Mouse (Mus musculus) limb, embryonic 10.5 days (tissue): ENCODE measurements around the gene Dync1h1. TPM values are rescaled to one million over a fixed set of nuclear protein-coding genes. Genes with fewer than 3 reads are reported as not detected.

Source experiments
- DNase-seq: peaks from one replicate; pipeline ENCODE4 v3.0.0-alpha.2; 2017; ENCODE audit warnings: low spot score
- H3K27ac ChIP-seq: fragments of 300-500 bp; sonication (generic); 2 replicates; pipeline ENCODE4 v1.5.1; 2016; ENCODE audit warnings: mild to moderate bottlenecking
- H3K27me3 ChIP-seq: fragments of 300-500 bp; sonication (generic); 2 replicates; pipeline ENCODE4 v1.6.1; 2016; ENCODE audit warnings: low read depth, mild to moderate bottlenecking; ENCODE audit not compliant: poor library complexity, severe bottlenecking
- H3K36me3 ChIP-seq: fragments of 300-500 bp; sonication (generic); 2 replicates; pipeline ENCODE4 v1.6.1; 2016; ENCODE audit warnings: mild to moderate bottlenecking, moderate library complexity
- H3K4me1 ChIP-seq: fragments of 300-500 bp; sonication (generic); 2 replicates; pipeline ENCODE4 v1.6.1; 2016
- H3K4me3 ChIP-seq: fragments of 300-500 bp; sonication (generic); 2 replicates; pipeline ENCODE4 v1.5.1; 2016; ENCODE audit warnings: mild to moderate bottlenecking, moderate library complexity
- H3K9me3 ChIP-seq: fragments of 300-500 bp; sonication (generic); replicated peaks from 2 replicates; pipeline ENCODE4 v1.6.1; 2016; ENCODE audit warnings: mild to moderate bottlenecking
- WGBS: fragments of 180-500 bp; shearing (Covaris S2); methylation state at CpG from one replicate; pipeline ENCODE4 v1.1.7; 2016; 5-methylcytosine and 5-hydroxymethylcytosine counted together
- polyA plus RNA-seq: library from polyadenylated mRNA; unstranded; fragments of >200 nt; fragmentation: Nextera tagmentation; extraction: Ambion mirVana; gene quantifications from 2 replicates; pipeline ENCODE4 v1.2.1, GENCODE M21; 2016

Gene Dync1h1
- polyA plus RNA-seq: 63.3 and 67.9 TPM in 2 replicates

GRCm38 (mm10) chr12:110601241-110602218 is at the start of gene Dync1h1:
Gene Dync1h1 (plus strand): TSS chr12:110601452.
- Histone ChIP-seq H3K4me3 (peak within 1 kb of the TSS; percentile 99), H3K27me3 (peaks cover 16% of the 10 kb centered on the region), H3K27ac (peak within 1 kb of the TSS; percentile 95), H3K9me3 (no peaks in the 10 kb centered on the region), H3K36me3 (peaks cover 17% of the 10 kb centered on the region), H3K4me1 (peaks cover 24% of the 10 kb centered on the region)
- WGBS: under 1% methylated on average over 104 of the region's 105 CpGs
- DNase-seq: peak; percentile 95

- Histone ChIP-seq H3K27me3 (no peaks in the 10 kb centered on the region), H3K4me1 (no peaks in the 10 kb centered on the region), H3K9me3 (no peaks in the 10 kb centered on the region), H3K4me3 (no peak overlapping the region), H3K36me3 (peaks cover 95% of the 10 kb centered on the region), H3K27ac (no peak overlapping the region)
- DNase-seq: no peak
- WGBS: 92% methylated on average over 13 of the region's 13 CpGs
These were observed 49.1 kb upstream of the Dync1h1 start for GRCm38 (mm10) chr12:110552113-110552512.

GRCm38 (mm10) chr12:110553362-110553761 is 47.9 kb upstream of the Dync1h1 start:
- Histone ChIP-seq H3K4me3 (no peak overlapping the region), H3K27ac (no peak overlapping the region), H3K9me3 (no peaks in the 10 kb centered on the region), H3K27me3 (no peaks in the 10 kb centered on the region), H3K4me1 (no peaks in the 10 kb centered on the region), H3K36me3 (peaks cover 95% of the 10 kb centered on the region)
- no peak for DNase-seq
- WGBS: 93% methylated on average over 5 of the region's 5 CpGs

GRCm38 (mm10) chr12:110555536-110556240 is 45.6 kb upstream of the Dync1h1 start:
- peaks cover 97% of the 10 kb centered on the region for H3K36me3 ChIP-seq

GRCm38 (mm10) chr12:110556861-110557628 is 44.2 kb upstream of the Dync1h1 start:
- DNase-seq: no peak
- peaks cover 98% of the 10 kb centered on the region for H3K36me3 ChIP-seq
- no peaks in the 10 kb centered on the region for H3K27me3 ChIP-seq
- no peaks in the 10 kb centered on the region for H3K4me1 ChIP-seq
- WGBS: 91% methylated on average over 18 of the region's 18 CpGs
- H3K9me3 ChIP-seq: no peaks in the 10 kb centered on the region
- H3K27ac ChIP-seq: no peak overlapping the region
- no peak overlapping the region for H3K4me3 ChIP-seq

More at GRCm38 (mm10) chr12:110555536-110556240, 45.6 kb upstream of the Dync1h1 start:
- H3K27me3 ChIP-seq: no peaks in the 10 kb centered on the region
- DNase-seq: no peak
- no peak overlapping the region for H3K27ac ChIP-seq
- H3K9me3 ChIP-seq: no peaks in the 10 kb centered on the region
- 93% methylated on average over 21 of the region's 21 CpGs for WGBS
- H3K4me1 ChIP-seq: no peaks in the 10 kb centered on the region
- no peak overlapping the region for H3K4me3 ChIP-seq

- Histone ChIP-seq H3K36me3 (peaks cover 97% of the 10 kb centered on the region), H3K27ac (no peak overlapping the region), H3K4me1 (no peaks in the 10 kb centered on the region), H3K9me3 (no peaks in the 10 kb centered on the region), H3K4me3 (no peak overlapping the region), H3K27me3 (no peaks in the 10 kb centered on the region)
- WGBS: 99% methylated on average over 7 of the region's 7 CpGs
- DNase-seq: no peak
These were observed 43.1 kb upstream of the Dync1h1 start for GRCm38 (mm10) chr12:110558175-110558574.

GRCm38 (mm10) chr12:110563383-110563782 is 37.9 kb upstream of the Dync1h1 start:
- no peak overlapping the region for H3K27ac ChIP-seq
- 92% methylated on average over 11 of the region's 11 CpGs for WGBS
- H3K27me3 ChIP-seq: no peaks in the 10 kb centered on the region
- DNase-seq: no peak
- no peaks in the 10 kb centered on the region for H3K4me1 ChIP-seq
- H3K36me3 ChIP-seq: peaks cover 93% of the 10 kb centered on the region
- no peaks in the 10 kb centered on the region for H3K9me3 ChIP-seq
- no peak overlapping the region for H3K4me3 ChIP-seq

GRCm38 (mm10) chr12:110564848-110565247 is 36.4 kb upstream of the Dync1h1 start:
- no peak for DNase-seq
- WGBS: 96% methylated on average over 11 of the region's 11 CpGs
- no peaks in the 10 kb centered on the region for H3K9me3 ChIP-seq
- H3K4me3 ChIP-seq: no peak overlapping the region
- no peak overlapping the region for H3K27ac ChIP-seq
- H3K36me3 ChIP-seq: peaks cover 93% of the 10 kb centered on the region
- no peaks in the 10 kb centered on the region for H3K27me3 ChIP-seq
- H3K4me1 ChIP-seq: no peaks in the 10 kb centered on the region

- no peak for DNase-seq
- H3K27me3 ChIP-seq: no peaks in the 10 kb centered on the region
- H3K36me3 ChIP-seq: peaks cover 93% of the 10 kb centered on the region
- H3K4me3 ChIP-seq: no peak overlapping the region
- no peak overlapping the region for H3K27ac ChIP-seq
- no peaks in the 10 kb centered on the region for H3K9me3 ChIP-seq
- WGBS: 94% methylated on average over 9 of the region's 9 CpGs
- no peaks in the 10 kb centered on the region for H3K4me1 ChIP-seq
These were observed 34.9 kb upstream of the Dync1h1 start for GRCm38 (mm10) chr12:110566366-110566765.

- H3K4me3 ChIP-seq: no peak overlapping the region
- 94% methylated on average over 10 of the region's 10 CpGs for WGBS
- H3K4me1 ChIP-seq: no peaks in the 10 kb centered on the region
- no peaks in the 10 kb centered on the region for H3K27me3 ChIP-seq
- no peaks in the 10 kb centered on the region for H3K9me3 ChIP-seq
- peaks cover 95% of the 10 kb centered on the region for H3K36me3 ChIP-seq
- H3K27ac ChIP-seq: no peak overlapping the region
- DNase-seq: no peak
These were observed 30.2 kb upstream of the Dync1h1 start for GRCm38 (mm10) chr12:110571050-110571449.

- H3K4me1 ChIP-seq: no peaks in the 10 kb centered on the region
- H3K27ac ChIP-seq: no peak overlapping the region
- H3K27me3 ChIP-seq: no peaks in the 10 kb centered on the region
- no peak for DNase-seq
- no peaks in the 10 kb centered on the region for H3K9me3 ChIP-seq
- WGBS: 97% methylated on average over 4 of the region's 4 CpGs
- H3K36me3 ChIP-seq: peaks cover 83% of the 10 kb centered on the region
- H3K4me3 ChIP-seq: no peak overlapping the region
These were observed 28.9 kb upstream of the Dync1h1 start for GRCm38 (mm10) chr12:110572351-110572750.

- Histone ChIP-seq H3K4me3 (no peak overlapping the region), H3K36me3 (peaks cover 70% of the 10 kb centered on the region), H3K4me1 (no peaks in the 10 kb centered on the region), H3K27ac (no peak overlapping the region), H3K9me3 (no peaks in the 10 kb centered on the region), H3K27me3 (no peaks in the 10 kb centered on the region)
- DNase-seq: no peak
- 83% methylated on average over 8 of the region's 8 CpGs for WGBS
These were observed 27.6 kb upstream of the Dync1h1 start for GRCm38 (mm10) chr12:110573635-110574034.
